ENCODE assay signal across 8 mouse cellular contexts in the genomic region with DNA sequence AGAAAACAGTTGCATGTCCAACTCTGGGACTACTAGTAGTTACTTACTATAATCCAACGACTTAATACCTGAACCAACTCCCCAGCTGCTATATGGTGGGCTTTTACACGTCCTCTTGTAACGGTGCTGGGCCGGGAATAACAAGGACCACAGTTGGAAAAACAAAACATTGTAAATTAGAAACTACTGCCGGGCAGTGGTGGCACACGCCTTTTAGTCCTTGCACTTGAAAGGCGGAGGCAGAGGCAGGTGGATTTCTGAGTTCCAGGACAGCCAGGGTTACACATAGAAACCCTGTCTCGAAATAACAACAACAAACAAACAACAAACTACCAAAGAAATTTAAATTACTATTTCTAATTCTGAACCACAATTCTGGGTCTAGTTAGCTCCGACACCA. TPM values are rescaled to one million over a fixed set of nuclear protein-coding genes. Genes with fewer than 3 reads are reported as not detected.
DNase-seq lines count a peak whose midpoint lies in the region; ATAC-seq and TF ChIP-seq lines count a peak whose summit lies in the region.

No protein-coding gene starts in this region.

- peak overlapping the region; percentile 93 for H3K4me2 ChIP-seq in embryonic facial prominence, embryonic 12.5 days (replicated peaks)
- H3K4me2 ChIP-seq in intestine, embryonic 15.5 days (replicated peaks), result peak overlapping the region; percentile 74
- peak overlapping the region; percentile 95 for H3K4me2 ChIP-seq in neural tube, embryonic 13.5 days

- ATAC-seq in embryonic facial prominence, embryonic 12.5 days (ENCODE audit: insufficient number of reproducible peaks, insufficient read depth, low FRiP score, low TSS enrichment), result no peak
- peak; percentile 23 for ATAC-seq in intestine, embryonic 15.5 days
- ATAC-seq in neural tube, embryonic 13.5 days (ENCODE audit: low read depth), result peak; percentile 25

- no peak for DNase-seq in left cerebral cortex, adult 2 months (ENCODE audit: extremely low spot score in 1 of 2, low spot score in 2 of 2)
- DNase-seq in left cerebral cortex, postnatal 36 days (ENCODE audit: low spot score in 2 of 2), result no peak
- no peak for DNase-seq in frontal cortex, postnatal 36 days (ENCODE audit: low spot score in 2 of 2)
- DNase-seq in right cerebral cortex, adult 2 months (ENCODE audit: low spot score in 2 of 2), result no peak
- DNase-seq in cerebellum, postnatal 4 days (ENCODE audit: low spot score in 2 of 2), result no peak

- H3K9ac ChIP-seq in embryonic facial prominence, embryonic 12.5 days, result peak overlapping the region; percentile 60
- H3K9ac ChIP-seq in intestine, embryonic 15.5 days, result peak overlapping the region; percentile 55
- H3K9ac ChIP-seq in neural tube, embryonic 13.5 days, result peak overlapping the region; percentile 76

- intact Hi-C loops in left cerebral cortex, adult 2 months (cut with DNase I), result loop anchor here (1.0 to 5.0 kb wide), 2 partner anchors 11 to 321 kb away; a partner anchor contains a TSS
- intact Hi-C loops in left cerebral cortex, postnatal 36 days (cut with DNase I), result loop anchor here (1.0 kb wide), 1 partner anchor 11 kb away; a partner anchor contains a TSS

- H3K27ac ChIP-seq in left cerebral cortex, adult 2 months, result peak overlapping the region; percentile 92
- 0 out of 2 replicates have a peak overlapping the region, but pooled peaks have one; percentile 11 for H3K27ac ChIP-seq in embryonic facial prominence, embryonic 12.5 days
- no peak overlapping the region for H3K27ac ChIP-seq in intestine, embryonic 15.5 days
- 0 out of 2 replicates have a peak overlapping the region, but pooled peaks have one; percentile 88 for H3K27ac ChIP-seq in neural tube, embryonic 13.5 days (replicated peaks)

- peaks cover 12% of the 10 kb centered on the region for H3K4me1 ChIP-seq in embryonic facial prominence, embryonic 12.5 days
- H3K4me1 ChIP-seq in intestine, embryonic 15.5 days (replicated peaks), result peaks cover 9% of the 10 kb centered on the region
- peaks cover 29% of the 10 kb centered on the region for H3K4me1 ChIP-seq in neural tube, embryonic 13.5 days (replicated peaks)

- no peaks in the 10 kb centered on the region for H3K27me3 ChIP-seq in embryonic facial prominence, embryonic 12.5 days
- H3K27me3 ChIP-seq in intestine, embryonic 15.5 days (replicated peaks), result no peaks in the 10 kb centered on the region
- no peaks in the 10 kb centered on the region for H3K27me3 ChIP-seq in neural tube, embryonic 13.5 days

- H3K36me3 ChIP-seq in embryonic facial prominence, embryonic 12.5 days, result peaks cover 25% of the 10 kb centered on the region
- H3K36me3 ChIP-seq in intestine, embryonic 15.5 days, result peaks cover 3% of the 10 kb centered on the region; the same call in 1 of the 2 replicates
- peaks cover 21% of the 10 kb centered on the region for H3K36me3 ChIP-seq in neural tube, embryonic 13.5 days

- WGBS in embryonic facial prominence, embryonic 12.5 days, result 4% methylated on average over 9 of the region's 9 CpGs
- 4% methylated on average over 9 of the region's 9 CpGs for WGBS in intestine, embryonic 15.5 days
- 5% methylated on average over 9 of the region's 9 CpGs for WGBS in neural tube, embryonic 13.5 days

- no peaks in the 10 kb centered on the region for H3K9me3 ChIP-seq in embryonic facial prominence, embryonic 12.5 days
- H3K9me3 ChIP-seq in intestine, embryonic 15.5 days, result no peaks in the 10 kb centered on the region
- no peaks in the 10 kb centered on the region for H3K9me3 ChIP-seq in neural tube, embryonic 13.5 days

- H3K4me3 ChIP-seq in left cerebral cortex, adult 2 months, result peak overlapping the region; percentile 82
- peak overlapping the region; percentile 73 for H3K4me3 ChIP-seq in embryonic facial prominence, embryonic 12.5 days
- H3K4me3 ChIP-seq in intestine, embryonic 15.5 days (replicated peaks), result peak overlapping the region; percentile 53
- peak overlapping the region; percentile 62 for H3K4me3 ChIP-seq in neural tube, embryonic 13.5 days

- no peak for TF ChIP-seq CTCF in left cerebral cortex, adult 2 months (IDR thresholded peaks at IDR 0.05)

RNA-seq across cellular contexts. Expression of a gene that starts 0.4 kb away (rescaled TPM):
- total RNA-seq in left cerebral cortex, adult 2 months (2021), result 10 to 100 TPM in 1 of 2 experiments, 1 to 10 TPM in 1; 8.8 to 10.2 TPM
- 10 to 100 TPM in 1 of 2 experiments, 1 to 10 TPM in 1; 6.6 to 10.5 TPM for total RNA-seq in left cerebral cortex, postnatal 36 days (2021)
- polyA plus RNA-seq in embryonic facial prominence, embryonic 12.5 days (2016; fragmentation: Nextera tagmentation; extraction: Ambion mirVana), result 41.9 and 43.8 TPM in 2 replicates
- 26.3 and 26.7 TPM in 2 replicates for polyA plus RNA-seq in intestine, embryonic 15.5 days (2015; fragmentation: Nextera tagmentation; extraction: Ambion mirVana)
- 28.1 and 29.6 TPM in 2 replicates for polyA plus RNA-seq in neural tube, embryonic 13.5 days (2015; fragmentation: Nextera tagmentation; extraction: Ambion mirVana)

RNA-seq across cellular contexts. Expression of a gene that starts 7.1 kb away (rescaled TPM):
- 100 to 1,000 TPM; 101 to 102 TPM for total RNA-seq in left cerebral cortex, adult 2 months (2021)
- 10 to 100 TPM; 65.8 to 94.6 TPM for total RNA-seq in left cerebral cortex, postnatal 36 days (2021)
- polyA plus RNA-seq in embryonic facial prominence, embryonic 12.5 days (2016; fragmentation: Nextera tagmentation; extraction: Ambion mirVana), result 12.3 and 13.7 TPM in 2 replicates
- polyA plus RNA-seq in intestine, embryonic 15.5 days (2015; fragmentation: Nextera tagmentation; extraction: Ambion mirVana), result 5.1 and 6.0 TPM in 2 replicates
- polyA plus RNA-seq in neural tube, embryonic 13.5 days (2015; fragmentation: Nextera tagmentation; extraction: Ambion mirVana), result 18.8 and 19.1 TPM in 2 replicates

RNA-seq across cellular contexts. Expression of a gene that starts 11.7 kb away (rescaled TPM):
- total RNA-seq in left cerebral cortex, adult 2 months (2021), result 10 to 100 TPM; 48.8 to 49.9 TPM
- total RNA-seq in left cerebral cortex, postnatal 36 days (2021), result 10 to 100 TPM; 42.1 to 48.9 TPM
- polyA plus RNA-seq in embryonic facial prominence, embryonic 12.5 days (2016; fragmentation: Nextera tagmentation; extraction: Ambion mirVana), result 31.2 and 33.9 TPM in 2 replicates
- 24.6 and 26.5 TPM in 2 replicates for polyA plus RNA-seq in intestine, embryonic 15.5 days (2015; fragmentation: Nextera tagmentation; extraction: Ambion mirVana)
- 17.6 and 19.2 TPM in 2 replicates for polyA plus RNA-seq in neural tube, embryonic 13.5 days (2015; fragmentation: Nextera tagmentation; extraction: Ambion mirVana)

RNA-seq across cellular contexts. Expression of a gene that starts 16.7 kb away (rescaled TPM):
- total RNA-seq in left cerebral cortex, adult 2 months (2021), result 1 to 10 TPM; 2.0 to 2.4 TPM
- total RNA-seq in left cerebral cortex, postnatal 36 days (2021), result 1 to 10 TPM; 1.2 to 1.7 TPM
- 13.0 and 13.9 TPM in 2 replicates for polyA plus RNA-seq in embryonic facial prominence, embryonic 12.5 days (2016; fragmentation: Nextera tagmentation; extraction: Ambion mirVana)
- 5.5 and 6.1 TPM in 2 replicates for polyA plus RNA-seq in intestine, embryonic 15.5 days (2015; fragmentation: Nextera tagmentation; extraction: Ambion mirVana)
- 4.7 and 7.0 TPM in 2 replicates for polyA plus RNA-seq in neural tube, embryonic 13.5 days (2015; fragmentation: Nextera tagmentation; extraction: Ambion mirVana)

RNA-seq across cellular contexts. Expression of a gene that starts 47.8 kb away (rescaled TPM):
- 100 to 1,000 TPM; 224 to 239 TPM for total RNA-seq in left cerebral cortex, adult 2 months (2021)
- total RNA-seq in left cerebral cortex, postnatal 36 days (2021), result 100 to 1,000 TPM; 223 to 252 TPM
- 118 and 122 TPM in 2 replicates for polyA plus RNA-seq in embryonic facial prominence, embryonic 12.5 days (2016; fragmentation: Nextera tagmentation; extraction: Ambion mirVana)
- 140 and 144 TPM in 2 replicates for polyA plus RNA-seq in intestine, embryonic 15.5 days (2015; fragmentation: Nextera tagmentation; extraction: Ambion mirVana)
- polyA plus RNA-seq in neural tube, embryonic 13.5 days (2015; fragmentation: Nextera tagmentation; extraction: Ambion mirVana), result 245 and 252 TPM in 2 replicates
